Mouse (Mus musculus): ENCODE measurements around the gene Ttyh3. TPM values are rescaled to one million over a fixed set of nuclear protein-coding genes. Genes with fewer than 3 reads are reported as not detected.
A peak's percentile ranks its signal among the peaks of the same experiment; 100 is the strongest.

The Ttyh3 gene
- polyA plus RNA-seq, 1 experiment from 2014 or later: 13.0 TPM

DNA sequence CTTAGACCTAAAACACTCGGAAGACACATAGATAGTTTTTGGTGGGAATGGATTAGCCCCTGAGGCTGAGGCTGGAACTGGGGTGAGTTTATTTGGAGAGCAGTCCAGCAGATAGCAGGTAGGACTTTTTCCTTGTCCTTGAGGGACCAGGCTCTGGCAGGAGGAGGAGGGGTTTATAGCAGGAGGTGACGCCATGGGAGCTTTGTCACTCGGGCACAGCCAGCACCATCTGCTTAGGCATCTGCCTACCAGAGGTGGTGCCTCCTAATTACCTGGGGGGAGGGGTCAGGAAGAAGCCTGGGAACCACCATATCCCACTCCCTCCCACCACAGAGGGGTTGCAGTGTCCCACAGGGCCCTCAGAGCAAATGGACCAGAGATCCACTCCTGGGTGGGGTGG lies 43.6 kb downstream of the Ttyh3 start:
- no peak for ATAC-seq
- Histone ChIP-seq H3K4me3 (no peak overlapping the region), H3K27ac (no peak overlapping the region), H3K9me3 (replicated peaks) (no peaks in the 10 kb centered on the region), H3K4me2 (no peak overlapping the region), H3K27me3 (replicated peaks) (peaks cover 97% of the 10 kb centered on the region), H3K36me3 (no peaks in the 10 kb centered on the region), H3K4me1 (peaks cover 51% of the 10 kb centered on the region), H3K9ac (no peak overlapping the region)
- WGBS (ENCODE audit: insufficient replicate concordance): 24% methylated on average over 3 of the region's 3 CpGs

GRCm38 (mm10) chr5:140604386-140604785 lies 44.4 kb downstream of the Ttyh3 start:
- Histone ChIP-seq H3K9ac (no peak overlapping the region), H3K4me1 (peaks cover 43% of the 10 kb centered on the region), H3K4me2 (no peak overlapping the region), H3K4me3 (no peak overlapping the region), H3K9me3 (replicated peaks) (no peaks in the 10 kb centered on the region), H3K27ac (no peak overlapping the region), H3K36me3 (no peaks in the 10 kb centered on the region), H3K27me3 (replicated peaks) (peaks cover 94% of the 10 kb centered on the region)
- ATAC-seq: no peak
- WGBS (ENCODE audit: insufficient replicate concordance): 22% methylated on average over 8 of the region's 8 CpGs

GRCm38 (mm10) chr5:140602540-140602939 lies 46.3 kb downstream of the Ttyh3 start:
- WGBS (ENCODE audit: insufficient replicate concordance): 46% methylated on average over 2 of the region's 2 CpGs
- Histone ChIP-seq H3K4me3 (no peak overlapping the region), H3K4me2 (no peak overlapping the region), H3K9ac (no peak overlapping the region), H3K27me3 (replicated peaks) (peaks cover 82% of the 10 kb centered on the region), H3K4me1 (peaks cover 37% of the 10 kb centered on the region), H3K27ac (no peak overlapping the region), H3K9me3 (replicated peaks) (no peaks in the 10 kb centered on the region), H3K36me3 (no peaks in the 10 kb centered on the region)
- ATAC-seq: no peak

DNA sequence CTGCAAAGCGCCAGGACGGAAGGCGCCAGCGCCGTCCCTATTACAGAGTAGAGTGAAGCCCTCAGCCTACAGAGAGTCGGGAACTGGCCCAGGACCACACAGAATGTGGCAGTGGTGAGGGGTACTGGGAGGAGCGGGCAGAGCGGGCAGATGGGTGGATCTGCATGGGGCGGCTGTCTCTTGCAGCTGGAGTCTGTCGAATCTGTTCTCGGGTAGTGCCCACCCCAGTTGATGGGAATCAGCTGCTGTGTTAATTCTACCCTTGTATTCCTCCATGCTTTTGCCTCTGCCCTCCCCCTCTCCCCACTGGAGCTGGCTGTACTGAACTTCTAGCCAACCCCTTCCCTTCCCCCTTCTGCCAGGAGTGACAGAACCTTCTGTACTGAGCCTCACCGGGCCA lies 47.1 kb downstream of the Ttyh3 start:
- Histone ChIP-seq H3K36me3 (no peaks in the 10 kb centered on the region), H3K9ac (no peak overlapping the region), H3K4me2 (no peak overlapping the region), H3K9me3 (replicated peaks) (no peaks in the 10 kb centered on the region), H3K27me3 (replicated peaks) (peaks cover 74% of the 10 kb centered on the region), H3K4me1 (peaks cover 37% of the 10 kb centered on the region), H3K4me3 (no peak overlapping the region), H3K27ac (no peak overlapping the region)
- ATAC-seq: no peak
- WGBS (ENCODE audit: insufficient replicate concordance): 65% methylated on average over 12 of the region's 12 CpGs

DNA sequence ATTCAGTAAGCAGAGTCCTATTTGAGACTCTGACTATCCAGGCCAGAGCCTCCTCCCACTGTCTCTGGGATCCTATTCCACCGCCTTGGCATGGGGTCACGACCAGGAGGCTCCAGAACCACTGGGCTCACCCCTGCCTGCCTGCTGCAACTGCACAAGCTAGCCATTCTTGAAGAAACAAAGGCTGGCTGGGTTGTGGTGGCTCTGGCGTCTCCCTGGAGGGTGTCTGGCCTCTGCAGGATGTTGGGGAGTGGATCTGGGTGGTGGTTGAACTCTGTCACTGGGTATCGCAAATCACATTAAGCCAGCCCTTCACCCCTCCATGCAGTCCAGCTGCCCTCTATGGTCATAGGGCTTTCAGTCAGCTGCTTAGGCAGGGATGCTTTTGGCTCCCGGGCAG lies 48.9 kb downstream of the Ttyh3 start:
- no peaks in the 10 kb centered on the region for H3K9me3 ChIP-seq (replicated peaks)
- no peak overlapping the region for H3K9ac ChIP-seq
- no peak overlapping the region for H3K27ac ChIP-seq
- no peak overlapping the region for H3K4me2 ChIP-seq
- no peak overlapping the region for H3K4me3 ChIP-seq
- H3K27me3 ChIP-seq (replicated peaks): peaks cover 56% of the 10 kb centered on the region
- no peaks in the 10 kb centered on the region for H3K36me3 ChIP-seq
- WGBS (ENCODE audit: insufficient replicate concordance): 68% methylated on average over 5 of the region's 5 CpGs
- H3K4me1 ChIP-seq: peaks cover 39% of the 10 kb centered on the region
- no peak for ATAC-seq

DNA sequence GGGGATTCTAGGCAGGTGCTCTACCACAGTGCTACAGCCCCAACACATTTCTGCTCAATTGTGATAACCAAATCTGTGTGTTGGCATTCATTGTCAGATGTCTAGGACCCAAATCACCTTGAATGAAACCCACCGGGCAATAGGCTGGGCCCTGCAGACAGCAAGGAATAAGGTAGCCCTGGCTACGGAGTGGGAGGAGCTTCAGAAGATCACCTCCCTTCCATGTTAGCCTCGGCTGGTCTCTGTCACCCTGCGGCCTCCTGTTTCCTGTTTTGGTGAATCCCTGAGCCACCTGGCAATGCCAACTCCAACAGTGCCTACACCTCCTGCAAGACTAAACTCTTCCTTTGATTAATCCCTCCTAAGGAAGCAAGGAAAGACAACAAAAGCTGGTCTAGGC lies 51.0 kb downstream of the Ttyh3 start:
- Histone ChIP-seq H3K9ac (peak overlapping the region; percentile 61; the same call in 1 of the 2 replicates), H3K9me3 (replicated peaks) (no peaks in the 10 kb centered on the region), H3K4me1 (peaks cover 59% of the 10 kb centered on the region), H3K4me2 (peak overlapping the region; percentile 62), H3K4me3 (no peak overlapping the region), H3K27ac (peak overlapping the region; percentile 89), H3K27me3 (replicated peaks) (peaks cover 36% of the 10 kb centered on the region), H3K36me3 (no peaks in the 10 kb centered on the region)
- ATAC-seq: no peak
- 48% methylated on average over 4 of the region's 4 CpGs for WGBS (ENCODE audit: insufficient replicate concordance)

DNA sequence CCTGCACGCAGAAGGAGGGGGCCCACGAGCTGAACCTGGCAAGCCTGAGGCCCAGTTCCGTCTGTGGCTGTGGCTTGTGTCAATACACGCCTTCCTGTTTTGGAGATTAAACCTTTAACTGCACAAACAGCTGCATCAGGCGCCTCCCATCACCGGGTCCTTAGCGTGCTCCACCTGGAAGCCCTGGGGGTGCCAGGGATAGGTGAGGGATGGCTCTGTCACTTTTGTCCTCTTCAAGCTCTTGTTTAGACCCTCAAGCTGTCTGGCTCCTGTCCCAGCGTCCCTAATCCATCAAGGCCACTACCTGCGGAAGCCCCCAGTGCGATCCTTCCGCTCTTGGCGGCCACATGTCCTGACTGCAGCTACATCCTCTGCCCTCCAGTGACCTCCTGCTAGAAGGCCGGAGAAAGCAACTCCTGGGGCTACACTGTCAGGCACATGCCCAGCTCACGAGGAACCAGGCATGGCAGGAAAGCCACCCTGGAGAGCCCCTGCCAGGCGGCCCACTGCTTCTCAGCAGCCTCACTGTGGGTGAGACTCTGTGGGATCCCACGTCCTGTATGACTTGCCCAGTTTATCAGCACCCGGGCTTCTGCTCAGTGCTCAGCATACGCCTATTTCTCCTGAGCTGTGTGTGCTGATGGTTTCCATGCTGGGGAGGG lies 51.8 kb downstream of the Ttyh3 start:
- Histone ChIP-seq H3K4me1 (peaks cover 59% of the 10 kb centered on the region), H3K27ac (peak overlapping the region; percentile 89), H3K36me3 (no peaks in the 10 kb centered on the region), H3K4me3 (peak overlapping the region; percentile 23), H3K9ac (peak overlapping the region; percentile 61), H3K4me2 (peak overlapping the region; percentile 62), H3K27me3 (replicated peaks) (peaks cover 29% of the 10 kb centered on the region), H3K9me3 (replicated peaks) (no peaks in the 10 kb centered on the region)
- peak; percentile 87 for ATAC-seq
- 15% methylated on average over 18 of the region's 18 CpGs for WGBS (ENCODE audit: insufficient replicate concordance)

DNA sequence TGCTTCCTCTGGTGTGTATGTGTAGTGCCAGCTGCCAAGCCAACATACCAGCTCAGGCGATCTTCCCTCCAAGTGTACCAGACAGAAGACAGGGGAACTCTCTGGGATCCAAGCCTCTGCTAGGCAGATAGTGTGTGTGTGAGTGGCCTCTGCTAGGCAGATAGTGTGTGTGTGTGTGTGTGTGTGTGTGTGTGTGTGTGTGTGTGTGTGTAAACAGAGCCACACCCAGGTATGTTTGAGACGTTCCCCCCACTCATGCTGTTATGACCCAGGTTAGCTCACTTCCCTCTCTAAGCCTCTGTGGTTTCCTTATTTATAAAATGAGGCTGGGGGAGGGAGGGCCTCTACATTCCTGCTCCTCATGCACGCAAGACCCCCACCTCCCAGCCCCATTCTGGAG lies 52.4 kb downstream of the Ttyh3 start:
- ATAC-seq: peak; percentile 75
- Histone ChIP-seq H3K27ac (peak overlapping the region; percentile 89), H3K27me3 (replicated peaks) (peaks cover 22% of the 10 kb centered on the region), H3K4me3 (peak overlapping the region; percentile 23), H3K9me3 (replicated peaks) (no peaks in the 10 kb centered on the region), H3K4me2 (peak overlapping the region; percentile 62), H3K9ac (peak overlapping the region; percentile 61), H3K4me1 (peaks cover 59% of the 10 kb centered on the region), H3K36me3 (no peaks in the 10 kb centered on the region)
- WGBS (ENCODE audit: insufficient replicate concordance): 17% methylated on average over 3 of the region's 3 CpGs

DNA sequence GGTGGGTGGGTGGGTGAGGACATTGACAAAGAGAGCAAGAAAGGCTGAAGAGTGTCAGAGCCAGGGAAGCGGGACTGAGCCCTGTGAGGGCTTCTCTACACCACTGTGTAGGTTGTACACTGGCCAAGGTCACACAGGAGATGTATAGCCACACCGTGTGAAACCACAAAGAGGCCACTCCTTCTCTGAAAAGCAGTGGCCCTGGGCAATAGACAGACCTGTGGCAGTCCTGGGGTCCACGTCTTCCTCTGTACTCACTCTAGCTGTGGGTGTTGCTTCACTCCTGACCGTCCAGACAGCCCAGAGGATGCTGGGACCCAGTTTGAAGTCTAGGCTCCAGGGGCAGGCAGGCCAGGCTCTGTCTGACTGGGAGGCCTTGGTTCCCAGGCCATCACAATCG lies 54.0 kb downstream of the Ttyh3 start:
- 44% methylated on average over 5 of the region's 5 CpGs for WGBS (ENCODE audit: insufficient replicate concordance)
- H3K27ac ChIP-seq: peak overlapping the region; percentile 89
- peak overlapping the region; percentile 42 for H3K9ac ChIP-seq
- no peaks in the 10 kb centered on the region for H3K36me3 ChIP-seq
- no peaks in the 10 kb centered on the region for H3K9me3 ChIP-seq (replicated peaks)
- peaks cover 8% of the 10 kb centered on the region; the same call in 1 of the 2 replicates for H3K27me3 ChIP-seq (replicated peaks)
- 0 out of 2 replicates have a peak, but pooled peaks have one; percentile 8 for ATAC-seq
- no peak overlapping the region for H3K4me3 ChIP-seq
- H3K4me2 ChIP-seq: peak overlapping the region; percentile 62
- H3K4me1 ChIP-seq: peaks cover 59% of the 10 kb centered on the region

DNA sequence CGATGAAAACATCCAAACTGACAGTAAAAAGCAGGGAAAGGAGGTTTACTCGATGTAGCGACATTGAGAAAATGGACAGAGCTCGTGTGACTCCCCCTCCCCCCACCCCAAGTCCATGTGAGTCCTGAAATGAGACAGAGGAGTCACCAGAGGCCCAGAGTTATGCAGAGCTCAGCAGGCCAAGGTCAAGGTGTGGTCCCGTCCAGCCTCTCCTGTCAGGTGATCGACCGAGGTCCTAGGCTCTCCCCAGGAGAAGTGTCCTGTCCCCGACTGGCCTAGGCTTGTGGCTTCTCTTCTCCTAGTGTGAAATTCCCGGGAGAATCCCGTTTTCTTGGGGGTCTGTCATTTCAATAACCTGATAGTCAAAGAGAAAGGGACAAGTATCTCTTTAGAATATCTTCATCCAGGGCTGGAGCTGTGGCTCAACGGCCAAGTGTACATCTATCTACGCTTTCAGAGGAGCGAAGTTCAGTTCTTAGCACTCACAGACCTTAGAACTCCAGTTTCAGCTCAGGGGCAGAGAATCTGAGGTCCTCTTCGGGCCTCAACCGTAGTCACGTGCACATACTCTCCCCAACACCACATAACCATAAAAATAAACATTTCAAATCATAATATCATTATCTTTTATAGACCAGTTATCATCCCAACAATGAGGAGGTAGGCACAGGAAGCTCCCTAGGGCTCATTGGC lies 59.6 kb downstream of the Ttyh3 start:
- no peaks in the 10 kb centered on the region for H3K36me3 ChIP-seq
- no peak for ATAC-seq

DNA sequence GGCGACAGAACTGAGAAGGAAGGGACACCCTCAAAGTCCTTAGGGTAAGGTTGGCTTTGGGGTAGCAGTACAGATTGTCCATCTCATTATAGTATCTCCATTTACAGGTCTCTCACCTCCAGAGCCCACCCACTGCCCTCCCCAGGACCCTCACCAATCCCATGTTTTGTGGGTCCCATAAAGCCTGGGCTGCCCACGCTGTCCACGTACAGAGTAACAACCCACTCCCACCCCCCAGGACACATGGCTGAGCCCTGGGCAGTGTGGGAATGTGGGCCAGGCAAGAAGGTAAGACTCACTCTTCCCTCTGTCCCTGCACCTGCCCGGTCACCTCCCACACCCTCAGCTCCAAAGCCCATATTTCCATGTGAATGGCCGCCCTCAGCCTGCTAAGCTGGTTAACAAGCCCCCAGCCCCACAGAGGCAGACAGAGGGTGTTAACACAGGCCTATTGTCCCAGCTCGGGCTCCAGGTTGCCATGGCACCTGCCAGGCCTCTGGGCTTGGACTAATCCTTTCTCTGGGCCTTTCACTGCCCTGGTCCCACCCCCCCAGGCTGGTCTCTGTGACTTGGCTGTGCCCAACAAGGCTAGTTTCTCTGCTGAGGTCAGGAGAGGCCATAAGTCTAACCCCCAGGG lies 65.0 kb downstream of the Ttyh3 start:
- Histone ChIP-seq H3K27ac (no peak overlapping the region), H3K4me2 (no peak overlapping the region), H3K4me3 (no peak overlapping the region), H3K9ac (no peak overlapping the region), H3K4me1 (peaks cover 3% of the 10 kb centered on the region; the same call in 1 of the 2 replicates), H3K9me3 (replicated peaks) (no peaks in the 10 kb centered on the region), H3K36me3 (no peaks in the 10 kb centered on the region), H3K27me3 (replicated peaks) (peaks cover 35% of the 10 kb centered on the region)
- ATAC-seq: no peak
- 50% methylated on average over 6 of the region's 6 CpGs for WGBS (ENCODE audit: insufficient replicate concordance)

More for the DNA sequence above, 59.6 kb downstream of the Ttyh3 start:
- H3K9ac ChIP-seq: no peak overlapping the region
- no peak overlapping the region for H3K4me2 ChIP-seq
- 76% methylated on average over 16 of the region's 16 CpGs for WGBS (ENCODE audit: insufficient replicate concordance)
- H3K27ac ChIP-seq: no peak overlapping the region
- H3K9me3 ChIP-seq (replicated peaks): no peaks in the 10 kb centered on the region
- H3K4me1 ChIP-seq: peaks cover 12% of the 10 kb centered on the region
- H3K4me3 ChIP-seq: no peak overlapping the region
- peaks cover 3% of the 10 kb centered on the region; the same call in 1 of the 2 replicates for H3K27me3 ChIP-seq (replicated peaks)
